Mouse (Mus musculus): Measurements from ENCODE around the gene Gm43191. TPM values are rescaled to one million over a fixed set of nuclear protein-coding genes. Genes with fewer than 3 reads are reported as not detected.

Gene Gm43191
- polyA plus RNA-seq, 1 experiment from 2014 or later = not detected

- Histone ChIP-seq H3K36me3 (ENCODE audit: control insufficient read depth, insufficient read depth) (peaks cover 38% of the 10 kb centered on the region), H3K4me1 (ENCODE audit: control insufficient read depth, low read depth, low read length) (peaks cover 5% of the 10 kb centered on the region), H3K4me2 (ENCODE audit: low read depth, low read length) (no peak overlapping the region), H3K27ac (ENCODE audit: low read length) (no peak overlapping the region), H3K4me3 (ENCODE audit: low read depth, low read length) (no peak overlapping the region), H3K27me3 (ENCODE audit: control insufficient read depth, insufficient read depth, low read depth, low read length) (no peaks in the 10 kb centered on the region), H3K9ac (ENCODE audit: low read depth, low read length) (no peak overlapping the region), H3K9me3 (replicated peaks; ENCODE audit: control insufficient read depth, low read length) (no peaks in the 10 kb centered on the region)
- 43% methylated on average over 1 of the region's 1 CpGs for WGBS (ENCODE audit: insufficient replicate concordance)
- ATAC-seq (ENCODE audit: low read depth) = peak; percentile 71
These were observed 41.0 kb downstream of the Gm43191 start for GRCm38 (mm10) chr3:116640024-116640423.

GRCm38 (mm10) chr3:116638572-116638971 lies 42.5 kb downstream of the Gm43191 start:
- Histone ChIP-seq H3K4me3 (ENCODE audit: low read depth, low read length) (no peak overlapping the region), H3K27me3 (ENCODE audit: control insufficient read depth, insufficient read depth, low read depth, low read length) (no peaks in the 10 kb centered on the region), H3K9ac (ENCODE audit: low read depth, low read length) (no peak overlapping the region), H3K4me1 (ENCODE audit: control insufficient read depth, low read depth, low read length) (peaks cover 5% of the 10 kb centered on the region), H3K36me3 (ENCODE audit: control insufficient read depth, insufficient read depth) (peaks cover 38% of the 10 kb centered on the region), H3K9me3 (replicated peaks; ENCODE audit: control insufficient read depth, low read length) (no peaks in the 10 kb centered on the region), H3K27ac (ENCODE audit: low read length) (no peak overlapping the region), H3K4me2 (ENCODE audit: low read depth, low read length) (no peak overlapping the region)
- WGBS (ENCODE audit: insufficient replicate concordance) = 86% methylated on average over 7 of the region's 7 CpGs
- ATAC-seq (ENCODE audit: low read depth) = no peak

GRCm38 (mm10) chr3:116637693-116638476 lies 43.2 kb downstream of the Gm43191 start:
- Histone ChIP-seq H3K4me2 (ENCODE audit: low read depth, low read length) (no peak overlapping the region), H3K36me3 (ENCODE audit: control insufficient read depth, insufficient read depth) (peaks cover 33% of the 10 kb centered on the region), H3K9me3 (replicated peaks; ENCODE audit: control insufficient read depth, low read length) (no peaks in the 10 kb centered on the region), H3K4me1 (ENCODE audit: control insufficient read depth, low read depth, low read length) (peaks cover 2% of the 10 kb centered on the region; the same call in 1 of the 2 replicates), H3K27me3 (ENCODE audit: control insufficient read depth, insufficient read depth, low read depth, low read length) (no peaks in the 10 kb centered on the region), H3K4me3 (ENCODE audit: low read depth, low read length) (no peak overlapping the region), H3K9ac (ENCODE audit: low read depth, low read length) (no peak overlapping the region), H3K27ac (ENCODE audit: low read length) (no peak overlapping the region)
- no peak for ATAC-seq (ENCODE audit: low read depth)
- 71% methylated on average over 9 of the region's 9 CpGs for WGBS (ENCODE audit: insufficient replicate concordance)

GRCm38 (mm10) chr3:116635799-116636198 lies 45.3 kb downstream of the Gm43191 start:
- H3K4me1 ChIP-seq (ENCODE audit: control insufficient read depth, low read depth, low read length) = peaks cover 2% of the 10 kb centered on the region; the same call in 1 of the 2 replicates

GRCm38 (mm10) chr3:116634853-116635252 lies 46.2 kb downstream of the Gm43191 start:
- Histone ChIP-seq H3K9ac (ENCODE audit: low read depth, low read length) (no peak overlapping the region), H3K36me3 (ENCODE audit: control insufficient read depth, insufficient read depth) (peaks cover 24% of the 10 kb centered on the region), H3K9me3 (replicated peaks; ENCODE audit: control insufficient read depth, low read length) (no peaks in the 10 kb centered on the region), H3K27me3 (ENCODE audit: control insufficient read depth, insufficient read depth, low read depth, low read length) (no peaks in the 10 kb centered on the region), H3K4me2 (ENCODE audit: low read depth, low read length) (no peak overlapping the region), H3K4me1 (ENCODE audit: control insufficient read depth, low read depth, low read length) (peaks cover under 1% of the 10 kb centered on the region; the same call in 1 of the 2 replicates), H3K27ac (ENCODE audit: low read length) (no peak overlapping the region), H3K4me3 (ENCODE audit: low read depth, low read length) (no peak overlapping the region)
- 83% methylated on average over 8 of the region's 8 CpGs for WGBS (ENCODE audit: insufficient replicate concordance)
- no peak for ATAC-seq (ENCODE audit: low read depth)

More at GRCm38 (mm10) chr3:116635799-116636198, 45.3 kb downstream of the Gm43191 start:
- ATAC-seq (ENCODE audit: low read depth) = no peak
- Histone ChIP-seq H3K9ac (ENCODE audit: low read depth, low read length) (no peak overlapping the region), H3K4me2 (ENCODE audit: low read depth, low read length) (no peak overlapping the region), H3K27me3 (ENCODE audit: control insufficient read depth, insufficient read depth, low read depth, low read length) (no peaks in the 10 kb centered on the region), H3K27ac (ENCODE audit: low read length) (no peak overlapping the region), H3K9me3 (replicated peaks; ENCODE audit: control insufficient read depth, low read length) (no peaks in the 10 kb centered on the region), H3K36me3 (ENCODE audit: control insufficient read depth, insufficient read depth) (peaks cover 28% of the 10 kb centered on the region), H3K4me3 (ENCODE audit: low read depth, low read length) (no peak overlapping the region)
- 72% methylated on average over 5 of the region's 5 CpGs for WGBS (ENCODE audit: insufficient replicate concordance)

- no peak overlapping the region for H3K9ac ChIP-seq (ENCODE audit: low read depth, low read length)
- H3K4me2 ChIP-seq (ENCODE audit: low read depth, low read length) = no peak overlapping the region
- H3K9me3 ChIP-seq (replicated peaks; ENCODE audit: control insufficient read depth, low read length) = no peaks in the 10 kb centered on the region
- H3K36me3 ChIP-seq (ENCODE audit: control insufficient read depth, insufficient read depth) = peaks cover 19% of the 10 kb centered on the region
- WGBS (ENCODE audit: insufficient replicate concordance) = 56% methylated on average over 3 of the region's 3 CpGs
- no peak for ATAC-seq (ENCODE audit: low read depth)
- no peaks in the 10 kb centered on the region for H3K4me1 ChIP-seq (ENCODE audit: control insufficient read depth, low read depth, low read length)
- no peak overlapping the region for H3K27ac ChIP-seq (ENCODE audit: low read length)
- no peaks in the 10 kb centered on the region for H3K27me3 ChIP-seq (ENCODE audit: control insufficient read depth, insufficient read depth, low read depth, low read length)
- H3K4me3 ChIP-seq (ENCODE audit: low read depth, low read length) = no peak overlapping the region
These were observed 47.0 kb downstream of the Gm43191 start for GRCm38 (mm10) chr3:116634091-116634490.

GRCm38 (mm10) chr3:116632971-116633370 lies 48.1 kb downstream of the Gm43191 start:
- H3K4me3 ChIP-seq (ENCODE audit: low read depth, low read length) = no peak overlapping the region
- H3K27me3 ChIP-seq (ENCODE audit: control insufficient read depth, insufficient read depth, low read depth, low read length) = no peaks in the 10 kb centered on the region
- 67% methylated on average over 3 of the region's 3 CpGs for WGBS (ENCODE audit: insufficient replicate concordance)
- H3K27ac ChIP-seq (ENCODE audit: low read length) = no peak overlapping the region
- H3K9me3 ChIP-seq (replicated peaks; ENCODE audit: control insufficient read depth, low read length) = no peaks in the 10 kb centered on the region
- H3K9ac ChIP-seq (ENCODE audit: low read depth, low read length) = no peak overlapping the region
- no peaks in the 10 kb centered on the region for H3K4me1 ChIP-seq (ENCODE audit: control insufficient read depth, low read depth, low read length)
- no peak overlapping the region for H3K4me2 ChIP-seq (ENCODE audit: low read depth, low read length)
- peaks cover 21% of the 10 kb centered on the region for H3K36me3 ChIP-seq (ENCODE audit: control insufficient read depth, insufficient read depth)
- no peak for ATAC-seq (ENCODE audit: low read depth)

GRCm38 (mm10) chr3:116631459-116631858 lies 49.6 kb downstream of the Gm43191 start:
- H3K27ac ChIP-seq (ENCODE audit: low read length) = no peak overlapping the region
- no peaks in the 10 kb centered on the region for H3K9me3 ChIP-seq (replicated peaks; ENCODE audit: control insufficient read depth, low read length)
- H3K27me3 ChIP-seq (ENCODE audit: control insufficient read depth, insufficient read depth, low read depth, low read length) = no peaks in the 10 kb centered on the region
- WGBS (ENCODE audit: insufficient replicate concordance) = 89% methylated on average over 1 of the region's 1 CpGs
- ATAC-seq (ENCODE audit: low read depth) = no peak
- H3K9ac ChIP-seq (ENCODE audit: low read depth, low read length) = no peak overlapping the region
- H3K4me1 ChIP-seq (ENCODE audit: control insufficient read depth, low read depth, low read length) = no peaks in the 10 kb centered on the region
- no peak overlapping the region for H3K4me2 ChIP-seq (ENCODE audit: low read depth, low read length)
- H3K36me3 ChIP-seq (ENCODE audit: control insufficient read depth, insufficient read depth) = peaks cover 24% of the 10 kb centered on the region
- H3K4me3 ChIP-seq (ENCODE audit: low read depth, low read length) = no peak overlapping the region

- peaks cover 24% of the 10 kb centered on the region for H3K36me3 ChIP-seq (ENCODE audit: control insufficient read depth, insufficient read depth)
- H3K4me3 ChIP-seq (ENCODE audit: low read depth, low read length) = no peak overlapping the region
- no peak overlapping the region for H3K27ac ChIP-seq (ENCODE audit: low read length)
- WGBS (ENCODE audit: insufficient replicate concordance) = 87% methylated on average over 7 of the region's 7 CpGs
- ATAC-seq (ENCODE audit: low read depth) = no peak
- peaks cover 10% of the 10 kb centered on the region for H3K4me1 ChIP-seq (ENCODE audit: control insufficient read depth, low read depth, low read length)
- H3K9ac ChIP-seq (ENCODE audit: low read depth, low read length) = no peak overlapping the region
- H3K27me3 ChIP-seq (ENCODE audit: control insufficient read depth, insufficient read depth, low read depth, low read length) = no peaks in the 10 kb centered on the region
- no peaks in the 10 kb centered on the region for H3K9me3 ChIP-seq (replicated peaks; ENCODE audit: control insufficient read depth, low read length)
- H3K4me2 ChIP-seq (ENCODE audit: low read depth, low read length) = no peak overlapping the region
These were observed 58.4 kb downstream of the Gm43191 start for GRCm38 (mm10) chr3:116622641-116623040.
